Mouse (Mus musculus): ENCODE data around the gene Sctr. TPM values are rescaled to one million over a fixed set of nuclear protein-coding genes. Genes with fewer than 3 reads are reported as not detected.
"Not testable (repeated sequence)": the region's sequence is repeated elsewhere in the genome, so short reads cannot be mapped to it uniquely, and the experiment has no call there.

Sctr gene
- polyA plus RNA-seq, 1 experiment from 2014 or later, result not detected

DNA sequence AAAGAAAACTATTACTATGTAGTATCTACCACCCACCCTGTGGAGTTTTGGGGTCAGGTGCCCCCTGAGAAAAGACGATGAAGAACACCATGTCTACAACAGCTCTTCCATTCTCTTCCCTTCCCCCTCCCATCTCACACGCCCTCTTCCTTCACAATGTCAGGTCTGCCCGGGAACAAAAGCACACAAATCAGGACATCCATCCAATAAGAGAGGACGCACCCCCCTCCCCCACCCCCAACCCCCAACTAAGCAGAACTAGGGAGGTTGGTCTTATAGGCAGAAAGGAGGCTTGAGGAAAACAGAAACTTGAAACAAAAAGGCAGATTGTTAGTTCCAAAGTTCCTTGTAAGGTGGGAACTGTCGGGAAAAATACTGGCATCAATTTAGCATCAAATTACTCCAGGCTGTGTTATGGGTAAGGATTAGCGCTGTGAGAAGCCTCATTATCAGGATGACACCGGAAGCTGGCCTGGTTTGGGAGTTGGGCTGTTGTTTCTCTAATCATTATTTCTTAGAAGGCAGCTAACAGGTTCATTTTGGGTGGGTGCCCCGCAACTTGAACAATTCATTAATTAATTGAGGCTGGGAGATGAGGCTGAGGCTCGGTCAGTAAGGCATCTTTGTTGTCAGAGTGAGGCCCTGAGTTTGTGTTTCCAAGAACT, 71.2 kb downstream of the Sctr start:
- no peak overlapping the region for H3K27ac ChIP-seq
- no peak overlapping the region for H3K4me3 ChIP-seq
- 0 out of 2 replicates have a peak, but pooled peaks cover 6% of the 10 kb centered on the region for H3K27me3 ChIP-seq (ENCODE audit: insufficient read depth, poor library complexity, severe bottlenecking)
- no peaks in the 10 kb centered on the region for H3K9me3 ChIP-seq
- WGBS, result 27% methylated on average over 9 of the region's 9 CpGs
- H3K4me1 ChIP-seq, result peaks cover 44% of the 10 kb centered on the region
- DNase-seq (ENCODE audit: low spot score), result no peak
- no peaks in the 10 kb centered on the region for H3K36me3 ChIP-seq

DNA sequence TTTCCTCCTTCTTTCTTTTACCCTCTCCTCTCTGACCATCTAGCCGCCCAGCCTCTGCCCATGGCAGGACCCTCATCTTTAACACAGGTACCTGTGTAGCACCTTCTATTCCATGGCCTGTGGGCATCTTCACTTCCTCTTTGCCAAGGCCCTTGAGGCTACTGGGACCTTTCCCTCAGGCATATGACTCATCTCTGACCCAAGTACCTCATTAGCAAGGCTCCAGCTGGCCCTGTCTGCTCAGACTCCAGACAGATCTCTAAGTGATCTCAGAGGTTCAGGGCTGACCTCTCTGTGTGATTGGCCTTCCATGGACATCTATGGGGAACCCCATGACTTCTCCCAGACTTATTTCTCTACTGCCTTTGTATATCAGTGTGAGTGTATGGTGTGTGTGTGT, 73.9 kb downstream of the Sctr start:
- peaks cover 39% of the 10 kb centered on the region for H3K4me1 ChIP-seq
- WGBS, result 81% methylated on average over 1 of the region's 1 CpGs
- no peak overlapping the region for H3K27ac ChIP-seq
- no peaks in the 10 kb centered on the region for H3K27me3 ChIP-seq (ENCODE audit: insufficient read depth, poor library complexity, severe bottlenecking)
- no peak for DNase-seq (ENCODE audit: low spot score)
- H3K9me3 ChIP-seq, result no peaks in the 10 kb centered on the region
- no peaks in the 10 kb centered on the region for H3K36me3 ChIP-seq
- H3K4me3 ChIP-seq, result no peak overlapping the region

DNA sequence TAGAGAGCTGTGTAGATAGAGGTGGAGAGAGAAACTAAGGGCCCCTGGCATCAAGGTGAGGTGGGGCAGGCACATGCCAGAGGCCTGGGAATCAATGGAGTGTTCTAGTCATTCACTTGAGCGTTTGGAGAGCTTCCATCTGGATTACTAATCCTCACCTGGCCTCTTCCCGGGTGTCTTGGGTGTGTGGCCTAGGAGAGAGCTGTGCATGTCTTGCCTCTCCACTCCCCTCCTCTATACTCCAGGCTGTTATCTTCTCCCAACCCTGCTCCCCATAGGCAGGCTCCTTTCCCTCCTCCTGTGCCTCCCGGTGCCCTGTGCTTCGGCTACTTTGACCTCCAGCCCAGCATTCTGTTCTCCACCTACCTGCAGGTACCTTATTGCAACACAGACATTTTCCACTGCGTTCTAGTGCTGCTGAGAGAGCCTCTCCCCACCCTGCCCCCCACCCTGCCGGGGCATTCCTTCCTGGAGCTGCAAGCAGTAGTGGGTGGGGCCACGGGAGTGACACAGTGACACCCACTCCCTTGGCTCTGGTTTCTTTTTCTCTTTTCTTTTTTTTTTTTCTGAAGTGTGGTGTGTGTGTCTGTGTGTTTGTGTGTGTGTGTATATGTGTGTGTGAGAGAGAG, 76.4 kb downstream of the Sctr start:
- DNase-seq (ENCODE audit: low spot score), result no peak
- Histone ChIP-seq H3K4me3 (0 out of 2 replicates have a peak overlapping the region, but pooled peaks have one; percentile 6), H3K9me3 (no peaks in the 10 kb centered on the region), H3K27ac (peak overlapping the region; percentile 78), H3K27me3 (ENCODE audit: insufficient read depth, poor library complexity, severe bottlenecking) (no peaks in the 10 kb centered on the region), H3K4me1 (peaks cover 34% of the 10 kb centered on the region), H3K36me3 (no peaks in the 10 kb centered on the region)
- WGBS, result 12% methylated on average over 7 of the region's 7 CpGs

DNA sequence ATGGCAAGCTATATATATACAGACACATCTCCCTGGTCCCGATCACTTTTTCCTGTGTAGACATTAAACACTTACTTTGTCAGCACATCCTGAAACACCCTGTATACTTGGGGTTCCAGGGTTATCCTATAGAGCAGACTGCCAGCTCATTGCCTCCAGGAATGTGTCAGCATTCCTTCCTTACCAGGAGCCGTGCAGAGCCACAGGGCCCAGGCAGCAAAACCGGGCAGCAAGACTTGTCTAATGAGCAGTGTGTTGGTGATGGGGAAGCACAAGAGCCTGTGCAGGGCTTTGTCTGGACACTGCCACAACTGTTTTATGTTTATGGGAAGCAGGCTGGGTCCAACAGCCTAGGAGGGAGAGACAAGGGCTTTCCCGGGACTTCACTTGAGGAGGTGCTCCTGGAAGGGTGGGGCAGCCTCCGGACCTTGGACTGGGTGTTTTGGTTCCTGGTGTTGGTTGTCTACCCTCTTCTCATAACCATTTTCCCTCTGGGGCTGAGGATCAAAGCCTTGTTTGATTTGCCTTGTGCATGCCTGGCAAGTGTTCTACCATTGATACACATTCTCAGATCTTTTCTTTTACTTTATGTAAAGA, 77.3 kb downstream of the Sctr start:
- no peak for DNase-seq (ENCODE audit: low spot score)
- H3K4me3 ChIP-seq, result no peak overlapping the region
- H3K4me1 ChIP-seq, result peaks cover 31% of the 10 kb centered on the region
- no peaks in the 10 kb centered on the region for H3K36me3 ChIP-seq
- 28% methylated on average over 5 of the region's 5 CpGs for WGBS
- H3K27me3 ChIP-seq (ENCODE audit: insufficient read depth, poor library complexity, severe bottlenecking), result no peaks in the 10 kb centered on the region
- H3K9me3 ChIP-seq, result no peaks in the 10 kb centered on the region
- H3K27ac ChIP-seq, result peak overlapping the region; percentile 78

DNA sequence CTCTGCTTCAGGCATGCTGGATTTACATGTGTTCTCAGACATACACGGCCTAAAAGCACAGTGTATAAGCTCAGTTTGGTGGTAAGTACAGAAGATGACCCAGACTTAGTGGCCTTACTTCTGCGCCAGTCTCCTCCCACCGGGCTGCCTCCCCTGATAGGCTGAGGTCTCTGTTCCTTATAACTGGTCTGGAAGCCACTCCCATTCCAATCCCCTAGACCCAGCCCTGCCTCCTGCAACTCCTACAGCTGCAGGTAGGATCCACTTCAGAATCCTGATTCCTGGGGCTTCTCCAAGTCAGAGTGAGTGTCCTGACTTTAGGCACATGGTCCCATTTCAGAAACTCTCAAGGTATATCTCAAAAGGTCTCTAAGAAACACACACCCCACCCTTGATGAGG, 79.0 kb downstream of the Sctr start:
- 58% methylated on average over 3 of the region's 3 CpGs for WGBS

DNA sequence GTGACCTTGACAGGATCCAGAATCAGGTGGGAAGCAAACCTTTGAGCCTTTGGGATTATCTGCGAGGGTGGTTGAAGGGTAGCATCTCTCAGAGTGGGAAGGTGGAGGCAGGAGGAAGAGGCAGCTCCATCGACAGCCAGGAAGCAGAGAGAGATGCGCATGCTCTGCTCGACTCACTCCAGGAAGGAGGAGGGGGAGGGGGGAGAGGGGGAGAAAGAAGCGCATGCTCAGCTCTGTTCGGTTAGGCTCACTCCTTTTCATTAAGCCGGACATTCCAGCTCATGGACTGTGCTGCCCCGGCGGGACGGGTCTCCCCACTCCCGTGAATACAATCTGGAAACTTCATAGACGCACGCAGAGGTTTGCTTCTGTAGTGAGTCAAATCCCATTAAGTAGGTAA, 80.0 kb downstream of the Sctr start:
- Histone ChIP-seq H3K4me3 (no peak overlapping the region), H3K27me3 (ENCODE audit: insufficient read depth, poor library complexity, severe bottlenecking) (no peaks in the 10 kb centered on the region), H3K36me3 (no peaks in the 10 kb centered on the region), H3K4me1 (peaks cover 40% of the 10 kb centered on the region), H3K9me3 (no peaks in the 10 kb centered on the region), H3K27ac (no peak overlapping the region)
- 56% methylated on average over 13 of the region's 13 CpGs for WGBS
- DNase-seq (ENCODE audit: low spot score), result no peak

More for the DNA sequence above, 79.0 kb downstream of the Sctr start:
- H3K27ac ChIP-seq, result no peak overlapping the region
- H3K4me1 ChIP-seq, result peaks cover 35% of the 10 kb centered on the region
- H3K9me3 ChIP-seq, result no peaks in the 10 kb centered on the region
- no peaks in the 10 kb centered on the region for H3K27me3 ChIP-seq (ENCODE audit: insufficient read depth, poor library complexity, severe bottlenecking)
- no peak for DNase-seq (ENCODE audit: low spot score)
- no peaks in the 10 kb centered on the region for H3K36me3 ChIP-seq
- no peak overlapping the region for H3K4me3 ChIP-seq

DNA sequence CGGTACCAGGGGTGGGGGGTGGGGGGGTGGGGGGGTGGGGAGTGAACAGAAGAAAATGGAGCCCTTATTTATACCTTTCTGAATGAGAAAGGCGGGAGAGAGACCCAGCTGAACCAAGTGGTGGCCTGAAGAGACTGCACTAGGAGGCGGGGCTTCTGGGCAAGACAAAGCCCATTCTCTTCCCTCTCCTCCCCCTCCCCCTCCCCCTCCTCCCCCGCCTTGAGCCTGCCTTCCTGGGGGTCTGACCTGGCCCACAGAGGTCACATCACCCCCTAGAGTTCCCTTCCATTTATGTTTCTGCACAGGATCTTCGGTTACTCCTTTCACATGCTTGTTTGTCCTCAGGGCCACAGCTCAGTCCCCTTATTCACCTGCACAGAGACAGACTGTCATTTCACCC, 82.5 kb downstream of the Sctr start:
- no peak for DNase-seq (ENCODE audit: low spot score)

DNA sequence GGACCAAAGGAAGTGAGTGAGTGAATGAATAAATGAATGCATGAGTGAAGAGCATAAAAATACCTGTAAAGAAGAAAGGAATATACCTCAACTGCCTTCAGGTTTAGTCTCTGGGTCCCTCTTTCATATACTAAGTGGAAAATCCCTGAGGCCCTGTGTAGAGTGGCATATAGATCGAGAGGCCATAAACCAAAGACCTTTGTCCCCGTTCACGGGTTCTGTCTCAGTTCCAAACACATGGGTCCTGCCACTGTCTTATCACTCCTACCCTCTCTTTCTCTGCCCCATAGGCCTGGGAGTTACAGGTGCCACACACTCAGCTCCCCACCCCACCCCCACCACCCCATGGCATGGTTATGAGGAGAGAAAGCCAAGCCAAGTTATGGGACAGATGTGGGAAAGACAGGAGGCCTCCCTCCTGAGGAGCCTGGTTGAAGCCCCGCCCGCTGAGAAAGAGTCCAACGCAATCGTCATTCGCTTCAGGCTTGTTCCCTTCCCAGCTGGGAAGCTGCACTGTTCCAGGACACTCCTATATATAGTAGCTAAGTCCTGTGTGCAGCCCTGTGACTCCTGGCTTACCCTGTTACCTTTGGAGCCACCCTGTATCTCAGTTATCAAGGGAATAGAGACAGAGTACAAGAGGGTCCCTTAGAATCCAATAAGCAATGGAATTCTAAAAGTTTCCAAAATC, 84.3 kb downstream of the Sctr start:
- no peaks in the 10 kb centered on the region for H3K9me3 ChIP-seq
- WGBS, result 73% methylated on average over 8 of the region's 8 CpGs
- no peak overlapping the region for H3K27ac ChIP-seq
- peaks cover 12% of the 10 kb centered on the region for H3K4me1 ChIP-seq
- H3K27me3 ChIP-seq (ENCODE audit: insufficient read depth, poor library complexity, severe bottlenecking), result no peaks in the 10 kb centered on the region
- H3K36me3 ChIP-seq, result no peaks in the 10 kb centered on the region
- H3K4me3 ChIP-seq, result no peak overlapping the region
- no peak for DNase-seq (ENCODE audit: low spot score)

More for the DNA sequence above, 82.5 kb downstream of the Sctr start:
- WGBS, result 25% methylated on average over 5 of the region's 5 CpGs
- Histone ChIP-seq H3K4me3 (no peak overlapping the region), H3K27ac (no peak overlapping the region), H3K36me3 (no peaks in the 10 kb centered on the region), H3K9me3 (no peaks in the 10 kb centered on the region), H3K27me3 (ENCODE audit: insufficient read depth, poor library complexity, severe bottlenecking) (no peaks in the 10 kb centered on the region), H3K4me1 (peaks cover 16% of the 10 kb centered on the region)

DNA sequence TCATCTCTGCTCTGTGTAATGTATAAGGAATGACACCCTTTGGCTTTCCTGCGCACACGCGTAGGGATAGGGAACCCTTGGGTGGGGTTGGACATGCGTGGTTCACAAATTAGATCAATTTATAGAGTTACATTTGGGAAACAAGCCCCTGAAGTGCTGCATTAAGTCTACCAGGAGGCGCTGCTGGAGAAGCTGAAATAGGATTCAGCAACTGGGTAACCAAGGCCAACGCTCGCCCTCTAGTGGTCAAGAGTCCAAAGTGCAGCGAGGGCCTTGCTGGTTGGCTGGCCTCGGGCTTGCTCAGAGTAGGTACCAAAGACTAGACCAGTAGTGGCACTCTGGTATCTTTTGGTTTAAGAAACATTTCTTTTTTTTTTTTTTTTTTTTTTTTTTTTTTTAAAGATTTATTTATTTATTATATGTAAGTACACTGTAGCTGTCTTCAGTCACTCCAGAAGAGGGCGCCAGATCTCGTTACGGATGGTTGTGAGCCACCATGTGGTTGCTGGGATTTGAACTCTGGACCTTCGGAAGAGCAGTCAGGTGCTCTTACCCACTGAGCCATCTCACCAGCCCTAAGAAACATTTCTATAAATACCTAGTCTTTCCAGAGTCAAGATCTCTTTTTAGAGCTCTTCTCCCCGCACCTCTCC, 86.9 kb downstream of the Sctr start:
- not testable (repeated sequence) for DNase-seq (ENCODE audit: low spot score); H3K4me3 ChIP-seq; H3K9me3 ChIP-seq; H3K27ac ChIP-seq; H3K36me3 ChIP-seq; H3K27me3 ChIP-seq (ENCODE audit: insufficient read depth, poor library complexity, severe bottlenecking)
- 52% methylated on average over 11 of the region's 14 CpGs for WGBS
- H3K4me1 ChIP-seq, result peaks cover 12% of the 10 kb centered on the region

DNA sequence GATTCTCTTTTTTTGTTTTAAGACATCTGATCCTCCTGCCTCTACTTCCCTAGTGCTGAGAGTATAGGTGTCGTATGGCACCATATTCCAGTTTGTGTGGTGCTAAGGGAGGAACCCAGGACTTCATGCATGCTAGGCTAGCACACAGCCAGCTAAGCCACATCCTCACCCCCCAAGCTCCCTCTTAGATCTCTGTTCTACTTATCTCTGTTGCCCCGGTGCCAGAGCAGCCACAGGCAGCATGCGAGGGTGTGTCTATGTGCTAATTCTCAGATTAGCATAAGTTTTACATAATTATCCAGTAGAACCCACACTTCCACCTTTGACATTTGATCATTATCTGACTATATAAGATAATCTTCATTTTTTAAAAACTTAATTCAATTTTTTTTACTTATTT, 88.2 kb downstream of the Sctr start:
- H3K27me3 ChIP-seq (ENCODE audit: insufficient read depth, poor library complexity, severe bottlenecking), result no peaks in the 10 kb centered on the region
- no peaks in the 10 kb centered on the region for H3K9me3 ChIP-seq
- H3K4me3 ChIP-seq, result no peak overlapping the region
- WGBS, result 47% methylated on average over 3 of the region's 3 CpGs
- no peaks in the 10 kb centered on the region for H3K36me3 ChIP-seq
- no peak overlapping the region for H3K27ac ChIP-seq
- DNase-seq (ENCODE audit: low spot score), result no peak
- H3K4me1 ChIP-seq, result peaks cover 5% of the 10 kb centered on the region; the same call in 1 of the 2 replicates

DNA sequence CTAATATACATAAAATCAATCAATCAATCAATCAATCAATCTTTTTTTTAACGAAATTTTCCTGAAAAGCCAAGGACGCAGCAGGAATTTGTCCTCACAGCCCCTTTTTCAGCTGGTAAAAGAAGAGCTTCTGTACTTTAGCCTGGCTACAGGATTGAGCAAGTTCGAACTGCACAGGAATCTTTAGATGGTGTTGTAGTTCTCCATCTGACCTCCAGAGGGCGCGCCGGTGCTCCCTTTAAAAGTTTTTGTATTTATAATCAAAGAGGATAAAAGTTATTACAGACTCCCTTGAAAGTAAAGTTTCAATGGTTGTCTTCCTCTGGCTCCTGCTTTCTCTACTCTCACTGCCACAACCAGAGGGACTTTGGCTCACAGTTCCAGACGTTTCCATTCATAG, 91.6 kb downstream of the Sctr start:
- 16% methylated on average over 7 of the region's 7 CpGs for WGBS
- H3K36me3 ChIP-seq, result no peaks in the 10 kb centered on the region
- DNase-seq (ENCODE audit: low spot score), result no peak
- H3K4me3 ChIP-seq, result no peak overlapping the region
- H3K27me3 ChIP-seq (ENCODE audit: insufficient read depth, poor library complexity, severe bottlenecking), result no peaks in the 10 kb centered on the region
- H3K4me1 ChIP-seq, result no peaks in the 10 kb centered on the region
- no peak overlapping the region for H3K27ac ChIP-seq
- no peaks in the 10 kb centered on the region for H3K9me3 ChIP-seq

DNA sequence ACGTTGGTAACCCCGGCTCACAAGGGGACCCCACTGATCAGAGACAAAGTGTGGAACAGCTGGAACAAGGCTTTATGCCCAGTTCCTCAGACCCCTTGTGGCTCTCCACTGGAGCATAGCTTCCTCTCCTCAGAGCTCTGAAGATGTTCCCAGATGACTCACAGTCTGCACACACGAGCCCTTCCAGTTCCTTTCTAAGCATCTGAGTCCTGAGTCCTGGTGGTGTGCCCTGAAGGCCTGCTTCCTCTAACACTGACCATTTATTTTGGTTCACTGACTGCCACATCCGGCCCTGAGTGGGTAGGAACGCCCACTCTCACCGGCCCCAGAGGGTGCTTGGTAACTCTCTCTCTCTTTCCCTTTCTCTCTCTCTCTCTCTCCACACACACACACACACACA, 92.8 kb downstream of the Sctr start:
- H3K4me1 ChIP-seq, result no peaks in the 10 kb centered on the region
- H3K27me3 ChIP-seq (ENCODE audit: insufficient read depth, poor library complexity, severe bottlenecking), result no peaks in the 10 kb centered on the region
- H3K9me3 ChIP-seq, result no peaks in the 10 kb centered on the region
- no peaks in the 10 kb centered on the region for H3K36me3 ChIP-seq
- no peak for DNase-seq (ENCODE audit: low spot score)
- H3K4me3 ChIP-seq, result no peak overlapping the region
- WGBS, result 71% methylated on average over 6 of the region's 6 CpGs
- no peak overlapping the region for H3K27ac ChIP-seq

Data from heart, embryonic 10.5 days (tissue).